Mouse (Mus musculus) kidney, adult 8-10 months (tissue): ENCODE data around the gene Arhgap22.
A peak's percentile ranks its signal among the peaks of the same experiment; 100 is the strongest.

ENCODE experiments used
- DNase-seq, 2 experiments: peaks; one replicate each; pipeline ENCODE4 v3.0.0; 2022

Arhgap22 gene

GRCm38 (mm10) chr14:33214767-33215128 lies 922 bp downstream of the Arhgap22 start:
- DNase-seq = no peak

GRCm38 (mm10) chr14:33215163-33215562 lies 1.3 kb downstream of the Arhgap22 start:
- DNase-seq = no peak

GRCm38 (mm10) chr14:33216343-33217208 lies 2.8 kb downstream of the Arhgap22 start:
- DNase-seq = no peak

GRCm38 (mm10) chr14:33225235-33225634 lies 11.4 kb downstream of the Arhgap22 start:
- no peak for DNase-seq

DNA sequence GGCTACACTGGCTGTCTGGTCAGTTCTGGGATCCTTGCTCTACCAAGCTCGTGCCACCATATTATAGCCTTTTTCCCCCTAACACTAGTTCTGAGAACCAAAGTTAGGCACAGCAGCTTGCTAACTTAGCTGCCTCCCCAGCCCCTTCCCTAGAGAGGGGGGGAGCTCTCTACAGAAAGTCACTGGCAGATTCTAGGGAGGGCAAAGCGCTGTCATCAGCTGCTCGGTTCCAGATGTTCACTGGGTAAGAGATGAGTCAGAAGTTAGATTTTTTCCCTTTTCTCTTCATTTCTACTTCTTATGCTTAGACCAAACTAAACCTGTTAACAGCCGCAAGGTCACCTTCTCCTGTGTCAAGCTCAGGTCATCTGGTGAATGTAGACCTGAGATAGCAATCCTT lies 16.8 kb downstream of the Arhgap22 start:
- DNase-seq = no peak

- no peak for DNase-seq
These were observed 17.5 kb downstream of the Arhgap22 start for GRCm38 (mm10) chr14:33231311-33231710.

DNA sequence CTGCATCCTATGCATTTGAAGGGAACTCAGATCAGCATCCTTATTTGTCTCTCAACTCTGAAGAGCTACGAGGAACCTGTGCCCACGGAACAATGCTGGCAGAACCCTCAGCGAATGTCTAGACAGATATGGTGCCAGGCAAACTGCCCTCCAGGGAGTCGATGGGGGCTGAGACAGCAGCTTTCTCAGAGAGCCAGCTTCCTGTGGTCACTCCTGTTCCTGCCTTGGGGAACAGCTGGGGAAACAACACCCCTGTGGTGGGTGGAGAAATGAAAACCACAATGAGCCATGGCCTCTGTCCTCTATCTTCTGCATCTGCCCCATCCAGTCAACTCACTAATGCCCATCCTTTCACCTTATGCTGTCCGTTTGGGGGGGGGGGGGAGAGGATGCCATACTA lies 18.2 kb downstream of the Arhgap22 start:
- no peak for DNase-seq

DNA sequence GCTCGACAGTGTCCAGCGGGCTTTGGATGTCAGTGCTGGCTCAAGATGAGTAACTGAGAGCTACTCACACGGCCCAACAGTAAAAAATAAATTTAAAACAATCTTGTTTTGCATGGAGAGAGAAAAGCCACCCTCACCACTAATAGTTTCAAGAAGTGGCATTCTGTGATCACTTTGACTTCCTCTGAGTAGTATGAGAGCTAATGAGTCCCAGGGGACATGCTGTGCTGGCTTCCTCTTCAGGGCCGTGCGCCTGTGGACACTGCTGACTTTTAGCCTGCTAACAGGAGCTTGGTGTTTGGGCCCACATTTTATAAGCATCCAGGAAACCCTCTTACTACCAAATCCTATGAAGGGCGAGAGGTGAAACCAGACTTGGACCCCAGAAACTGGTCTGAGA lies 21.8 kb downstream of the Arhgap22 start:
- no peak for DNase-seq

- no peak for DNase-seq
These were observed 26.6 kb downstream of the Arhgap22 start for GRCm38 (mm10) chr14:33240400-33240799.

DNA sequence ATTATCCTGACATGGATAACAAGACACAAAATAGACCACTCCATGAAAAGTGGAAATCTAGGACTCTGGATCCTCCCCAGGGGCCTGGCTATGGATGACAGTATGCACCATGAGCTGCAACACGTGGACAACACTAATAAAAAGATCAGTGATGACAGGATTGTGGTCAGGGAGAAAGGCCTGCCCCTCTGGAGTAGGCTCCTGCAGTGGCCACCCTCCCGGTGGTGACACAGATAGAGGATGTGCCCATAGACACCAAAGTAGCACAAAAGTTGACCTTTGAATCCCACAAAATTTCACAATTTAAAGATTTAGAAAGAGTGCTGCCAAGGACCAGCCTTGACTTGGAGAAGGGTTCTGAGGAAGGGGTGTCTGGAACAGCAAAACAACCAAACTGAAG lies 29.4 kb downstream of the Arhgap22 start:
- no peak for DNase-seq

DNA sequence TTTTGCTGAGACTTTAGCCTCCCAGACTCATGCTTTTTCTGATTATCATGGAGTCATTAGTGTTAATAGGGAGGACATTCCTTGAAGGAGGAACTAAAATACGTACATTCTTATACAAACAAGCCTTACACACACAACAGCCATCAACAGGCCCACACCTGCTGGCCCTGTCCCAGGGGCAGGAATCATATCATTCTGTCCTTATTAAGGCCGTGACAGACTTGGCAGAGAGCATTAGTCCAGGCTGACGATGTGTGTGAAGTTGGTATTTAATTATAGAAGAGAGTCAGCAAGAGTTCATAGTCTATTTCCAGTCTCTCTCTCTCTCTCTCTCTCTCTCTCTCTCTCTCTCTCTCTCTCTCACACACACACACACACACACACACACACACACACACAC lies 30.7 kb downstream of the Arhgap22 start:
- no peak for DNase-seq

GRCm38 (mm10) chr14:33244946-33245345 lies 31.1 kb downstream of the Arhgap22 start:
- DNase-seq = no peak

DNA sequence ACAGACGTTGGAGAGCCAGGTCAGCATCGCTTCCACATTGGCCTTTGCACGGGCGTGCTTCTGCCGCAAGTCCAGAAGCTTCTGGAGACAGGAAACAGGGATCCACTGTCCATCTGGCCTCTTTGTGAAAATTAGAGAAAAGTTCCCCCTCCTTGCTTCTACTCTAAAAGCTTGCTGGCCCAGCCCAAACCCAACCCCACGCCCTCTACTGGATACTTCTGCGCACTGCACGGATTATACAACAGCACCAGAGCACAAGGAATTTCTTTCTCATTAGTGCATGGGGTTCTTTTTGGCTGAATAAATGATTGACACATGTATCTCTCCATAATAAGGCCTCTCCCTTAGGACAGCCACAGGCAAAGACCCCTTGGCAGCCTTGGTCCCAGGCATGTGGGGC lies 32.6 kb downstream of the Arhgap22 start:
- DNase-seq = peak in 1 of 2 experiments; percentile 35

DNA sequence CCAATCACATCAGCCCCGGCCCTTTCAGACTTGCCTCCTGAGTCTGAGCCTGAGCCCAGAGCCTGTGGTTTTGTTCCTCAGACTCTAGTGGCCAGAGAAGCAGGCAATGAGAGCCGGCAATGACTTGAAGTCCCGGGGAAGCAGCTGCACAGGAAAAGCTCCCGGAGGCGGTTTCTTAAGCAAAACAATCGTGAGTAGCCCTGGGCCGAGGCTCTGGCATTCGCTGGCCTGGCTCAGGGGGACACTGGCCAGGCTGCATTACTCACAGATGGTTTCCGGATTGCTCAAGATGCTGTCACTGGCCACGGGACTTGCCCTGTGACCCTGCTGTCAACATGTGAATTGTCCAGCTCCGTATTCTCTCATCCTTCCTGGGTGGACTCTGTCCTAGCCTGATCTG lies 33.8 kb downstream of the Arhgap22 start:
- DNase-seq = peak; percentile 10 to 19

- DNase-seq = no peak
These were observed 34.9 kb downstream of the Arhgap22 start for GRCm38 (mm10) chr14:33248741-33249140.

DNA sequence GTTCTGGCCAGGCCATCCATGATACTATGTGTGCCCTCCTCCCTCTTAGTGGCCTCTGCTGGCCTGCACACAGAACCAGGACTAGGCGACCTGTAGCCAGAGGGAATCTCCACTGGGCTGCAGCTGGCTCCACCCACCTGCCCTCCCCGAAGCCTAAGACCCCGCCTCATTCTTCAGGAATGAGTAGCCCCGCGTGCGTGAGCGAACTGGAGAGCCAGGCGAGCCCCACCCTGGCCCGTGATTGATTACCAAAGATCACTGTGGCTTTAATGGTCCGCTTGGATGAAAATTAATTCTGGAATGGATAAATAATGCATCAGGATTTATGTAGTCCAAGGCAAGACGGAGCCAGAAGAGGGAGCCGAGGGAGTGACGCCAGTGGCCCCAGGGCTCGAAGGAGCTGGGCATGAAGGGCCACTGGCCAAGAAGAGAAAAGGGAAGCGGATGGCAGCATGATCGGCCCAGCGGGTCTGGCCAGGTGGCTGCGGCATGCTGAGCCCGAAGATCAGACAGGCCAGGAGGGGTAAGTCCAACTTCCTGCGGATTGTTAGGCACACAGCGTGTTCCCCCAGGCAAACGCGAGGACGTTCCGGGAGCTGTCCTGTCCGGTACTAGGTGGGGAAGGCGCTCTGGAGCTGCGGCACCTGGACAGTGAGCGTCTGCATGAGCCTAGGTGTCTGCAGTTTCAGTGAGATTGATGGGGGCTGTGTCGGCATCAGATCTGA lies 36.6 kb downstream of the Arhgap22 start:
- peak; percentile 24 to 42 for DNase-seq

DNA sequence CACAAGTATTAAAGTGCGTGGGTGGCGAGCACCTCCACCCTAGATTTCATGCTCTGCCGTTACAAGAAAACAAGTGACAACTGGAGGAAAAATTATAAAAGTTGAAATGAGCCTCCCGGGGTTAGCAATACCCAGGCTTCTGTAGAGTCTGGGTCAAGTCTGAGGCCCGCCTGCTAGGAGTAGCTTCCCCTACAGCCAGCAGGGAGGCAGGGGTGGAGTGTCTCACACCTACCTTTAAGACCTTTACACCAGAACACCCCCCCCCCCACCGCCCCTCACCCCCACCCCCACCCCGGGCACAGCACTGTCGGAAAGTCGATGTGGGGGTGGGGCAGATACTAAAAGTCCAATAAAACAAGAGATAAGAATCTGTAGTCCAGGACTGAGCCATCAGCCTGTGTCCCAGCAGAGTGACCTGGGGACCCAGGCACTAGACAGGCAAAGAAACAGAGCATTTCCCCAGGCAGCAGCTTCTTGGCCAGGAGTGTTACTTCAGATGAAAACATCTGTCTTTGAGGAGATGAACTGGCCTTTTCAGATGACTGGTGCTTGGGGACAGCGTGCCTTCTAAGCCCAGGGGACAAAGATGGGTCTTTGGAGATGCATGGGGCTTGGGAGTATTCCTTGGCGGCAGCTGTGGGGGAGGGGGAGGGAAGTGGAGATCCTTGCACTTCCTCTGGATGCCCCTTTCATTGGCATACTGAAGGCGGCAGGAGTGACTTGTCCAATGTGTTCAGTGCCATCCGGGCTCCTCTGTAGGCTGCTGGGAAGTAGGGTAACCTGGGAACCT lies 37.3 kb downstream of the Arhgap22 start:
- no peak for DNase-seq

DNA sequence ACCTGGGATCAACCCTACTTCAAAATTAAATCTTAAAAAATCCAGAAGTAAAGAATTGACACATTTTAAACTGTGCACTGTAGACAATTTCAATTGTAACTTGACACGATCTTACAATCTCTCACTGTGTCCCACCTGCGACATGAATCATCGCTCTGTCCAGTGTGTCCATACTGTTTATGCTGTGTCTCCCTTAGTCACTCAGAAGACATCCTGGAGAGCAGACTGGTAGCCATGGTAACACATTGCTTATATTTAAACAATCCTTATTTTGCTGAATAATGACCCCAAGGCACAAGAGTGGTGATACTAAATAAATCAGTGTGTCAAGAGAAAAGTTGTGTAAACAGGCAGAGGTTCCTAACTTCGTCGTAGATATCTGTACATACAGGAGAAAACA lies 44.4 kb downstream of the Arhgap22 start:
- DNase-seq = no peak

DNA sequence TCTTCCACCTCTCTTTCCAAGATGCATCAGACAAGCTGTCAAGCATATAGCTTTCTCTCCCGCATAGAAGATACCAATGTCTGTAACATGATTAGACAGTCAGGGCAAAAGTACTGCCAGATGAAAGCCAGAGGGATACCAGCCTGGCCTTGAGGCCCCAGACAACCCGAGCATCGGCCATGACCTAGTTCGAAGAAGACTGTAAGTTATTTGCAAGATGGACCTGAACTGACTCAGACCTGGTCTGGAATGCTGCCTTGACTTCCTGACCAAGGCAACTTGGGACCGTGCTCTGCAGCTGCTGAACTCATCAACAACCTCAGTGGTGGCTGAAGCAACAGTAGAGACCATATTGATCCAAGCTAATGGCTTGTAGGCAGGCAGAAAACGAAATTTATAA lies 46.3 kb downstream of the Arhgap22 start:
- DNase-seq = no peak

GRCm38 (mm10) chr14:33264795-33265194 lies 51.0 kb downstream of the Arhgap22 start:
- DNase-seq = no peak

DNA sequence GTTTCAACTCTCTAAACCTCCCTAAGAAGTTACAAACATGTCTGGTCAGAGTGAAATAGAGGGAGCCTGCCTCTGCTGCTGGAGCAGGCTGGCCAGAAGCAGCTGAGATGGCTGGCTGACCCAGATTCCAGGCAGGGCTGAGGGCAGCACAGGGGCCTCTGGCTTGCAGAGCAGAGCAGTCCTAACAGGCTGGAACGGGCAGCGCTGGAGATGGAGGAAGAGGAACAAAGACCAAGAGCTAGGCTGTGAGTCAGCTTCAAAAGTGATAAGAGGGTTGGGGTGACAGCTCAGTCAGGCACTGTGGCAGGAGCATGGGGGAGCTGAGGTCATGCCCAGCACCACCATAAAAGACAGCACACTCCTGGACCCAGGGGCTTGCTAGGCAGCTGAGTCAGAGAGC lies 62.4 kb downstream of the Arhgap22 start:
- DNase-seq = no peak

GRCm38 (mm10) chr14:33278374-33278773 lies 64.5 kb downstream of the Arhgap22 start:
- no peak for DNase-seq

DNA sequence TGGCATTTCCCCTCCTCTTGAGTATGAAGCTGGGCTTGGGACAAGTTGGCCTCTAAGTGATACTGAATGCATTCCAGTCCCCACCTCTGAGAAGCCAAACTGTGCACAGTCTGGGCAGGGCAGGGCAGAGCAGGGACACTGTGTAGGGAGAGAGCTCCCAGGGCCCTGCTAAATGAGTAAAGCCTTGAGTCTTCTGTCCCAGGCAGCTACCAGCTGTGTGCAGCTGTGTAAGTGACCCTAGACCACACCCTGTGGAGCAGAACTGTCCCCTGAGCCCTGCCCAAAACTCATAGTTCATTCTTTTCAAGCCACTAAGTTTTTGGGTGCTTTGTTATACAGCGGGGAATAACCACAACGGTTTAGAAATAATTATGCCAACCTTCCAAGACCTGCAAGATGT lies 67.1 kb downstream of the Arhgap22 start:
- DNase-seq = no peak

- DNase-seq = no peak
These were observed 68.6 kb downstream of the Arhgap22 start for GRCm38 (mm10) chr14:33282447-33282846.
